Mouse (Mus musculus) MEL (cell line): ENCODE data around the gene Csnk2b. TPM values are rescaled to one million over a fixed set of nuclear protein-coding genes. Genes with fewer than 3 reads are reported as not detected.

Source experiments
- DNase-seq: peaks from one replicate; pipeline ENCODE4 v3.0.0; 2011; ENCODE audit warnings: low read depth, low spot score
- H3K27ac ChIP-seq: 2 replicates; pipeline ENCODE4 v1.5.1; 2012; ENCODE audit warnings: low read depth, mild to moderate bottlenecking, control low read depth, low read length, moderate library complexity; ENCODE audit not compliant: control insufficient read depth
- H3K27me3 ChIP-seq, 2 experiments: fragments of 150-350 bp in 1 of 2; sonication (generic) in 1 of 2; 2 replicates each; pipeline ENCODE4 v1.6.1; 2012; ENCODE audit warnings: low read length in 2 of 2, mild to moderate bottlenecking in 2 of 2, improper control_type of control experiment in 1 of 2, moderate library complexity in 1 of 2; ENCODE audit not compliant: insufficient read depth in 2 of 2, control insufficient read depth in 1 of 2
- H3K36me3 ChIP-seq, 2 experiments: 2 replicates each; pipeline ENCODE4 v1.6.1; 2012 to 2014; ENCODE audit warnings: low read length in 2 of 2, improper control_type of control experiment in 1 of 2, inconsistent platforms in 1 of 2, mild to moderate bottlenecking in 1 of 2; ENCODE audit not compliant: insufficient read depth in 2 of 2, control insufficient read depth in 1 of 2
- H3K4me1 ChIP-seq, 2 experiments: fragments of 150-350 bp in 1 of 2; sonication (generic) in 1 of 2; 2 replicates each; pipeline ENCODE4 v1.6.1; 2012; ENCODE audit warnings: low read length in 2 of 2, improper control_type of control experiment in 1 of 2, mild to moderate bottlenecking in 1 of 2; ENCODE audit not compliant: insufficient read depth in 2 of 2, control insufficient read depth in 1 of 2
- H3K4me3 ChIP-seq, 2 experiments: fragments of 150-350 bp in 1 of 2; sonication (generic) in 1 of 2; 2 replicates each; pipeline ENCODE4 v1.5.1; 2012; ENCODE audit warnings: low read depth in 2 of 2, low read length in 2 of 2, mild to moderate bottlenecking in 2 of 2, moderate library complexity in 2 of 2, control low read depth in 1 of 2, improper control_type of control experiment in 1 of 2; ENCODE audit not compliant: control insufficient read depth in 1 of 2, insufficient read depth in 1 of 2
- H3K79me2 ChIP-seq: 2 replicates; pipeline ENCODE4 v1.6.1; 2012; ENCODE audit warnings: mild to moderate bottlenecking, low read length, moderate library complexity; ENCODE audit not compliant: control insufficient read depth, poor library complexity, insufficient read depth
- H3K9ac ChIP-seq: 2 replicates; pipeline ENCODE4 v1.6.1; 2012; ENCODE audit warnings: low read depth, mild to moderate bottlenecking, control low read depth, low read length, moderate library complexity; ENCODE audit not compliant: control insufficient read depth, poor library complexity, severe bottlenecking
- H3K9me3 ChIP-seq: fragments of 150-350 bp; sonication (generic); replicated peaks from 2 replicates; pipeline ENCODE4 v1.6.1; 2012; ENCODE audit warnings: mild to moderate bottlenecking, low read length, improper control_type of control experiment, moderate library complexity; ENCODE audit not compliant: insufficient read depth
- CHD1 ChIP-seq: IDR thresholded peaks from 2 replicates; pipeline ENCODE4 v1.6.1; 2012; ENCODE audit warnings: low read depth, mild to moderate bottlenecking, inconsistent platforms, low read length, improper control_type of control experiment
- CHD2 ChIP-seq: IDR thresholded peaks from 2 replicates; pipeline ENCODE4 v1.6.1; 2011; ENCODE audit warnings: low read length, improper control_type of control experiment
- ELF1 ChIP-seq: IDR thresholded peaks from 2 replicates; pipeline ENCODE4 v1.6.1; 2014; ENCODE audit warnings: low read depth, mild to moderate bottlenecking, inconsistent platforms, low read length, improper control_type of control experiment, moderate library complexity
- ETS1 ChIP-seq: IDR thresholded peaks from 2 replicates; pipeline ENCODE4 v1.6.1; 2012; ENCODE audit warnings: low read depth, mild to moderate bottlenecking, inconsistent platforms, low read length, improper control_type of control experiment, moderate library complexity
- GATA1 ChIP-seq: IDR thresholded peaks from 2 replicates; pipeline ENCODE4 v1.6.1; 2011; ENCODE audit warnings: low read depth, low read length, improper control_type of control experiment
- KAT2A ChIP-seq: conservative IDR thresholded peaks from 2 replicates; pipeline ENCODE4 v1.6.1; 2012; ENCODE audit warnings: low read depth, low read length, improper control_type of control experiment, inconsistent platforms
- MAFK ChIP-seq: IDR thresholded peaks from 2 replicates; pipeline ENCODE4 v1.6.1; 2011; ENCODE audit warnings: low read depth, mild to moderate bottlenecking, low read length, improper control_type of control experiment, borderline replicate concordance
- MAZ ChIP-seq: IDR thresholded peaks from 2 replicates; pipeline ENCODE4 v1.6.1; 2012; ENCODE audit warnings: low read depth, mild to moderate bottlenecking, inconsistent platforms, low read length, improper control_type of control experiment
- MEF2A ChIP-seq: IDR thresholded peaks from 2 replicates; pipeline ENCODE4 v1.6.1; 2014; ENCODE audit warnings: low read depth, mild to moderate bottlenecking, inconsistent platforms, low read length, improper control_type of control experiment; ENCODE audit not compliant: poor library complexity, insufficient replicate concordance, severe bottlenecking; ENCODE audit errors: extremely low read depth
- MXI1 ChIP-seq: IDR thresholded peaks from 2 replicates; pipeline ENCODE4 v1.6.1; 2011; ENCODE audit warnings: mild to moderate bottlenecking, low read depth, low read length, improper control_type of control experiment
- MYC ChIP-seq: IDR thresholded peaks from 2 replicates; pipeline ENCODE4 v1.6.1; 2011; ENCODE audit warnings: low read depth, mild to moderate bottlenecking, low read length, improper control_type of control experiment, moderate library complexity
- NELFE ChIP-seq: IDR thresholded peaks from 2 replicates; pipeline ENCODE4 v1.6.1; 2011; ENCODE audit warnings: low read depth, low read length, improper control_type of control experiment
- POLR2AphosphoS2 ChIP-seq: IDR thresholded peaks from 2 replicates; pipeline ENCODE4 v1.6.1; 2011; ENCODE audit warnings: low read length, improper control_type of control experiment
- POLR2AphosphoS5 ChIP-seq: IDR thresholded peaks from 2 replicates; pipeline ENCODE4 v1.6.1; 2012; ENCODE audit warnings: low read depth, borderline replicate concordance, mild to moderate bottlenecking, inconsistent platforms, low read length, moderate library complexity, mixed read lengths
- RCOR1 ChIP-seq: IDR thresholded peaks from 2 replicates; pipeline ENCODE4 v1.6.1; 2012; ENCODE audit warnings: low read depth, mild to moderate bottlenecking, inconsistent platforms, low read length, improper control_type of control experiment
- TAL1 ChIP-seq: IDR thresholded peaks from 2 replicates; pipeline ENCODE4 v1.6.1; 2012; ENCODE audit warnings: mild to moderate bottlenecking, inconsistent platforms, low read length, moderate library complexity, mixed read lengths
- TBP ChIP-seq: IDR thresholded peaks from 2 replicates; pipeline ENCODE4 v1.8.0; 2011; ENCODE audit warnings: low read depth, low read length, improper control_type of control experiment
- TCF12 ChIP-seq: IDR thresholded peaks from 2 replicates; pipeline ENCODE4 v1.6.1; 2014; ENCODE audit warnings: low read depth, mild to moderate bottlenecking, inconsistent platforms, low read length, improper control_type of control experiment, moderate library complexity
- USF1 ChIP-seq: IDR thresholded peaks from 2 replicates; pipeline ENCODE4 v1.6.1; 2014; ENCODE audit warnings: low read depth, mild to moderate bottlenecking, inconsistent platforms, low read length, improper control_type of control experiment, moderate library complexity
- ZMIZ1 ChIP-seq: IDR thresholded peaks from 2 replicates; pipeline ENCODE4 v1.6.1; 2012; ENCODE audit warnings: low read depth, mild to moderate bottlenecking, inconsistent platforms, low read length, improper control_type of control experiment, moderate library complexity
- polyA plus RNA-seq, 2 experiments: library from polyadenylated mRNA; stranded (reverse) in 1 of 2; unstranded in 1 of 2; fragments of >175 nt in 1 of 2; fragments of >200 nt in 1 of 2; gene quantifications; 2 replicates each; pipeline versions ENCODE4 v1.2.1 to v1.2.4; 2012; ENCODE audit warnings: low replicate concordance in 2 of 2, low read depth in 1 of 2; ENCODE audit not compliant: insufficient read length in 2 of 2, insufficient read depth in 1 of 2, missing spikeins in 1 of 2
- total RNA-seq: library from RNA; depleted of rRNA; stranded (reverse); fragments of 300-350 nt; gene quantifications from 2 replicates; pipeline ENCODE4 v1.2.3, GENCODE M21; 2012

The Csnk2b gene
- total and polyA plus RNA-seq, 3 experiments: 222 to 607 TPM; not detected in 1

- Histone ChIP-seq H3K4me3 (no peak overlapping the region), H3K4me1 (no peaks in the 10 kb centered on the region), H3K27me3 (no peaks in the 10 kb centered on the region), H3K36me3 (no peaks in the 10 kb centered on the region; a peak in 2 of 4 replicates), H3K9ac (no peak overlapping the region), H3K27ac (no peak overlapping the region), H3K9me3 (no peaks in the 10 kb centered on the region), H3K79me2 (peaks cover 2% of the 10 kb centered on the region; the same call in 1 of the 2 replicates)
- TF ChIP-seq CHD2: no peak
- TF ChIP-seq ZMIZ1: no peak
- no peak for TF ChIP-seq MAZ
- no peak for TF ChIP-seq NELFE
- TF ChIP-seq POLR2AphosphoS2: no peak
- no peak for TF ChIP-seq RCOR1
- DNase-seq: no peak
Observed at GRCm38 (mm10) chr17:35096597-35096996, 25.3 kb downstream of the Csnk2b start.

- DNase-seq: no peak
- Histone ChIP-seq H3K79me2 (peaks cover 14% of the 10 kb centered on the region), H3K27me3 (no peaks in the 10 kb centered on the region), H3K9me3 (no peaks in the 10 kb centered on the region), H3K27ac (no peak overlapping the region), H3K9ac (no peak overlapping the region), H3K4me3 (no peak overlapping the region), H3K4me1 (peaks cover 2 to 10% of the 10 kb centered on the region in 2 experiments; a peak in 3 of 4 replicates), H3K36me3 (peaks cover 0 to 2% of the 10 kb centered on the region in 2 experiments; a peak in 3 of 4 replicates)
- TF ChIP-seq TCF12 (no peak), USF1 (no peak), MYC (no peak), ZMIZ1 (no peak), MEF2A (no peak), GATA1 (no peak)
Observed at GRCm38 (mm10) chr17:35094475-35095365, 27.1 kb downstream of the Csnk2b start.

GRCm38 (mm10) chr17:35092403-35093198, 29.3 kb downstream of the Csnk2b start:
- H3K36me3 ChIP-seq: peaks cover 0 to 2% of the 10 kb centered on the region in 2 experiments; a peak in 1 of 4 replicates
- H3K4me3 ChIP-seq: no peak overlapping the region
- H3K9me3 ChIP-seq: no peaks in the 10 kb centered on the region
- H3K27me3 ChIP-seq: no peaks in the 10 kb centered on the region
- peaks cover 2 to 14% of the 10 kb centered on the region in 2 experiments; a peak in 3 of 4 replicates for H3K4me1 ChIP-seq
- H3K27ac ChIP-seq: no peak overlapping the region
- TF ChIP-seq TAL1: no peak
- TF ChIP-seq TBP: no peak
- TF ChIP-seq RCOR1: no peak
- no peak for TF ChIP-seq ELF1
- no peak for TF ChIP-seq ETS1
- TF ChIP-seq CHD1: no peak
- TF ChIP-seq KAT2A: no peak
- no peak for TF ChIP-seq NELFE
- no peak for TF ChIP-seq GATA1
- no peak for TF ChIP-seq POLR2AphosphoS5
- TF ChIP-seq MXI1: no peak
- no peak for TF ChIP-seq TCF12
- TF ChIP-seq MAFK: no peak
- no peak overlapping the region for H3K9ac ChIP-seq
- DNase-seq: no peak
- H3K79me2 ChIP-seq: peaks cover 18% of the 10 kb centered on the region
